Mouse (Mus musculus) limb, embryonic 13.5 days (tissue): ENCODE measurements around the gene Pde4b. TPM values are rescaled to one million over a fixed set of nuclear protein-coding genes. Genes with fewer than 3 reads are reported as not detected.

Experiments used
- ATAC-seq: fragments of 200-750 bp; cut with Nextera tagmentation; 2 replicates; pipeline ENCODE4 v1.8.0; 2017; ENCODE audit warnings: low read depth, moderate number of reproducible peaks, moderate TSS enrichment; ENCODE audit not compliant: low FRiP score
- H3K27ac ChIP-seq: fragments of 300-500 bp; sonication (generic); 2 replicates; pipeline ENCODE4 v1.5.1; 2015; ENCODE audit warnings: inconsistent platforms, mild to moderate bottlenecking, moderate library complexity
- H3K27me3 ChIP-seq: fragments of 300-500 bp; sonication (generic); 2 replicates; pipeline ENCODE4 v1.6.1; 2015; ENCODE audit warnings: mild to moderate bottlenecking, inconsistent platforms
- H3K36me3 ChIP-seq: fragments of 300-500 bp; sonication (generic); 2 replicates; pipeline ENCODE4 v1.6.1; 2015; ENCODE audit warnings: inconsistent platforms, mild to moderate bottlenecking, moderate library complexity
- H3K4me1 ChIP-seq: fragments of 300-500 bp; sonication (generic); 2 replicates; pipeline ENCODE4 v1.6.1; 2015; ENCODE audit warnings: inconsistent platforms
- H3K4me2 ChIP-seq: fragments of 300-500 bp; sonication (generic); replicated peaks from 2 replicates; pipeline ENCODE4 v1.6.1; 2015; ENCODE audit warnings: inconsistent platforms, mild to moderate bottlenecking, moderate library complexity
- H3K4me3 ChIP-seq: fragments of 300-500 bp; sonication (generic); 2 replicates; pipeline ENCODE4 v1.5.1; 2015; ENCODE audit warnings: moderate library complexity, mild to moderate bottlenecking, inconsistent platforms
- H3K9ac ChIP-seq: fragments of 300-500 bp; sonication (generic); 2 replicates; pipeline ENCODE4 v1.6.1; 2015; ENCODE audit warnings: mild to moderate bottlenecking, inconsistent platforms
- H3K9me3 ChIP-seq: fragments of 300-500 bp; sonication (generic); 2 replicates; pipeline ENCODE4 v1.6.1; 2016; ENCODE audit warnings: inconsistent platforms
- WGBS: fragments of 180-500 bp; shearing (Covaris S2); methylation state at CpG from one replicate; pipeline ENCODE4 v1.1.7; 2015; 5-methylcytosine and 5-hydroxymethylcytosine counted together
- polyA plus RNA-seq: library from polyadenylated mRNA; unstranded; fragments of >200 nt; fragmentation: Nextera tagmentation; extraction: Ambion mirVana; gene quantifications from 2 replicates; pipeline ENCODE4 v1.2.1, GENCODE M21; 2015

Gene Pde4b
- polyA plus RNA-seq, 1 experiment from 2014 or later: 16.2 TPM

- Histone ChIP-seq H3K4me2 (no peak overlapping the region), H3K36me3 (no peaks in the 10 kb centered on the region)
- 67% methylated on average over 6 of the region's 6 CpGs for WGBS
Observed at GRCm38 (mm10) chr4:102521434-102521833, 434.1 kb downstream of the Pde4b start.

GRCm38 (mm10) chr4:102527361-102527760 lies 440.0 kb downstream of the Pde4b start:
- no peaks in the 10 kb centered on the region for H3K36me3 ChIP-seq
- ATAC-seq: no peak
- H3K4me2 ChIP-seq: no peak overlapping the region
- H3K4me3 ChIP-seq: no peak overlapping the region
- no peak overlapping the region for H3K9ac ChIP-seq
- 56% methylated on average over 7 of the region's 7 CpGs for WGBS
- no peaks in the 10 kb centered on the region; the same call in 1 of the 2 replicates for H3K4me1 ChIP-seq
- H3K27ac ChIP-seq: no peak overlapping the region
- no peaks in the 10 kb centered on the region for H3K27me3 ChIP-seq
- H3K9me3 ChIP-seq: no peaks in the 10 kb centered on the region

More at GRCm38 (mm10) chr4:102521434-102521833, 434.1 kb downstream of the Pde4b start:
- no peaks in the 10 kb centered on the region for H3K9me3 ChIP-seq
- ATAC-seq: no peak
- H3K27ac ChIP-seq: no peak overlapping the region
- H3K9ac ChIP-seq: no peak overlapping the region
- H3K27me3 ChIP-seq: no peaks in the 10 kb centered on the region
- H3K4me3 ChIP-seq: no peak overlapping the region
- peaks cover 7% of the 10 kb centered on the region; the same call in 1 of the 2 replicates for H3K4me1 ChIP-seq

GRCm38 (mm10) chr4:102530797-102531196 lies 443.5 kb downstream of the Pde4b start:
- 83% methylated on average over 4 of the region's 4 CpGs for WGBS
- Histone ChIP-seq H3K9me3 (no peaks in the 10 kb centered on the region), H3K9ac (no peak overlapping the region), H3K4me2 (no peak overlapping the region), H3K36me3 (no peaks in the 10 kb centered on the region), H3K4me3 (no peak overlapping the region), H3K27me3 (no peaks in the 10 kb centered on the region), H3K27ac (no peak overlapping the region), H3K4me1 (peaks cover 5% of the 10 kb centered on the region; the same call in 1 of the 2 replicates)
- no peak for ATAC-seq

GRCm38 (mm10) chr4:102531729-102532128 lies 444.4 kb downstream of the Pde4b start:
- Histone ChIP-seq H3K4me1 (peaks cover 5% of the 10 kb centered on the region; the same call in 1 of the 2 replicates), H3K9ac (no peak overlapping the region), H3K4me2 (no peak overlapping the region), H3K9me3 (no peaks in the 10 kb centered on the region), H3K4me3 (no peak overlapping the region), H3K36me3 (no peaks in the 10 kb centered on the region), H3K27me3 (no peaks in the 10 kb centered on the region), H3K27ac (no peak overlapping the region)
- ATAC-seq: no peak
- WGBS: 62% methylated on average over 4 of the region's 4 CpGs

GRCm38 (mm10) chr4:102533183-102534048 lies 446.1 kb downstream of the Pde4b start:
- no peak for ATAC-seq
- H3K36me3 ChIP-seq: no peaks in the 10 kb centered on the region
- no peaks in the 10 kb centered on the region for H3K9me3 ChIP-seq
- H3K27me3 ChIP-seq: no peaks in the 10 kb centered on the region
- no peak overlapping the region for H3K9ac ChIP-seq
- H3K27ac ChIP-seq: no peak overlapping the region
- no peak overlapping the region for H3K4me2 ChIP-seq
- 70% methylated on average over 8 of the region's 8 CpGs for WGBS
- H3K4me1 ChIP-seq: 0 out of 2 replicates have a peak, but pooled peaks cover 5% of the 10 kb centered on the region
- no peak overlapping the region for H3K4me3 ChIP-seq

- no peak overlapping the region for H3K4me2 ChIP-seq
- H3K27me3 ChIP-seq: no peaks in the 10 kb centered on the region
- H3K9ac ChIP-seq: no peak overlapping the region
- H3K36me3 ChIP-seq: no peaks in the 10 kb centered on the region
- H3K27ac ChIP-seq: no peak overlapping the region
- no peak overlapping the region for H3K4me3 ChIP-seq
- ATAC-seq: no peak
- H3K4me1 ChIP-seq: 0 out of 2 replicates have a peak, but pooled peaks cover 5% of the 10 kb centered on the region
- no peaks in the 10 kb centered on the region for H3K9me3 ChIP-seq
- whole genome bisulfite sequencing: 73% methylated on average over 5 of the region's 5 CpGs
Observed at GRCm38 (mm10) chr4:102534049-102534730, 446.8 kb downstream of the Pde4b start.

- H3K36me3 ChIP-seq: no peaks in the 10 kb centered on the region
- H3K4me2 ChIP-seq: no peak overlapping the region
- 53% methylated on average over 3 of the region's 3 CpGs for WGBS
- ATAC-seq: no peak
- no peak overlapping the region for H3K9ac ChIP-seq
- H3K4me1 ChIP-seq: 0 out of 2 replicates have a peak, but pooled peaks cover 5% of the 10 kb centered on the region
- no peaks in the 10 kb centered on the region for H3K27me3 ChIP-seq
- H3K9me3 ChIP-seq: no peaks in the 10 kb centered on the region
- no peak overlapping the region for H3K4me3 ChIP-seq
- no peak overlapping the region for H3K27ac ChIP-seq
Observed at GRCm38 (mm10) chr4:102535886-102536285, 448.5 kb downstream of the Pde4b start.

- H3K27me3 ChIP-seq: no peaks in the 10 kb centered on the region
- 72% methylated on average over 1 of the region's 1 CpGs for WGBS
- no peak overlapping the region for H3K9ac ChIP-seq
- no peaks in the 10 kb centered on the region for H3K36me3 ChIP-seq
- ATAC-seq: no peak
- H3K9me3 ChIP-seq: no peaks in the 10 kb centered on the region
- H3K4me1 ChIP-seq: 0 out of 2 replicates have a peak, but pooled peaks cover 5% of the 10 kb centered on the region
- no peak overlapping the region for H3K27ac ChIP-seq
- no peak overlapping the region for H3K4me2 ChIP-seq
- H3K4me3 ChIP-seq: no peak overlapping the region
Observed at GRCm38 (mm10) chr4:102538266-102538665, 450.9 kb downstream of the Pde4b start.

- 85% methylated on average over 2 of the region's 2 CpGs for WGBS
- no peak for ATAC-seq
- Histone ChIP-seq H3K9me3 (no peaks in the 10 kb centered on the region), H3K36me3 (no peaks in the 10 kb centered on the region), H3K27ac (no peak overlapping the region), H3K9ac (no peak overlapping the region), H3K4me1 (0 out of 2 replicates have a peak, but pooled peaks cover 5% of the 10 kb centered on the region), H3K27me3 (no peaks in the 10 kb centered on the region), H3K4me3 (no peak overlapping the region), H3K4me2 (no peak overlapping the region)
Observed at GRCm38 (mm10) chr4:102538793-102539192, 451.4 kb downstream of the Pde4b start.

- H3K9me3 ChIP-seq: no peaks in the 10 kb centered on the region
- no peaks in the 10 kb centered on the region for H3K27me3 ChIP-seq
- H3K27ac ChIP-seq: no peak overlapping the region
- H3K4me2 ChIP-seq: no peak overlapping the region
- no peak for ATAC-seq
- no peak overlapping the region for H3K9ac ChIP-seq
- H3K4me1 ChIP-seq: no peaks in the 10 kb centered on the region
- H3K36me3 ChIP-seq: no peaks in the 10 kb centered on the region
- H3K4me3 ChIP-seq: no peak overlapping the region
- WGBS: 71% methylated on average over 5 of the region's 5 CpGs
Observed at GRCm38 (mm10) chr4:102539598-102540180, 452.3 kb downstream of the Pde4b start.

GRCm38 (mm10) chr4:102542976-102543375 lies 455.6 kb downstream of the Pde4b start:
- Histone ChIP-seq H3K27ac (no peak overlapping the region), H3K4me3 (no peak overlapping the region), H3K9me3 (no peaks in the 10 kb centered on the region), H3K36me3 (no peaks in the 10 kb centered on the region), H3K9ac (no peak overlapping the region), H3K4me2 (no peak overlapping the region), H3K27me3 (no peaks in the 10 kb centered on the region), H3K4me1 (no peaks in the 10 kb centered on the region)
- 90% methylated on average over 3 of the region's 3 CpGs for WGBS
- no peak for ATAC-seq

GRCm38 (mm10) chr4:102545226-102545625 lies 457.9 kb downstream of the Pde4b start:
- Histone ChIP-seq H3K36me3 (no peaks in the 10 kb centered on the region), H3K27ac (no peak overlapping the region), H3K27me3 (no peaks in the 10 kb centered on the region), H3K9me3 (no peaks in the 10 kb centered on the region), H3K4me3 (no peak overlapping the region), H3K9ac (no peak overlapping the region), H3K4me1 (no peaks in the 10 kb centered on the region), H3K4me2 (no peak overlapping the region)
- no peak for ATAC-seq
- 79% methylated on average over 4 of the region's 4 CpGs for WGBS
